Mouse (Mus musculus) lung, embryonic 16.5 days (tissue): Measurements from ENCODE around the gene Alpk1. TPM values are rescaled to one million over a fixed set of nuclear protein-coding genes. Genes with fewer than 3 reads are reported as not detected.

Experiments
- ATAC-seq: fragments of 200-750 bp; cut with Nextera tagmentation; 2 replicates; pipeline ENCODE4 v1.8.0; 2017; ENCODE audit warnings: low read depth, mild to moderate bottlenecking, moderate library complexity
- H3K27ac ChIP-seq: fragments of 300-500 bp; sonication (generic); 2 replicates; pipeline ENCODE4 v1.5.1; 2014; ENCODE audit warnings: mild to moderate bottlenecking, control low read depth, low read length
- H3K27me3 ChIP-seq: fragments of 300-500 bp; sonication (generic); 2 replicates; pipeline ENCODE4 v1.6.1; 2014; ENCODE audit warnings: low read depth, low read length, mixed read lengths; ENCODE audit not compliant: control insufficient read depth, insufficient read depth
- H3K36me3 ChIP-seq: fragments of 300-500 bp; sonication (generic); 2 replicates; pipeline ENCODE4 v1.6.1; 2014; ENCODE audit warnings: low read length; ENCODE audit not compliant: control insufficient read depth, insufficient read depth
- H3K4me1 ChIP-seq: fragments of 300-500 bp; sonication (generic); replicated peaks from 2 replicates; pipeline ENCODE4 v1.6.1; 2014; ENCODE audit warnings: low read length, mixed read lengths; ENCODE audit not compliant: control insufficient read depth, insufficient read depth
- H3K4me2 ChIP-seq: fragments of 300-500 bp; sonication (generic); 2 replicates; pipeline ENCODE4 v1.6.1; 2014; ENCODE audit warnings: low read depth, low read length, control low read depth
- H3K4me3 ChIP-seq: fragments of 300-500 bp; sonication (generic); 2 replicates; pipeline ENCODE4 v1.5.1; 2014; ENCODE audit warnings: mild to moderate bottlenecking, low read length, control low read depth
- H3K9ac ChIP-seq: fragments of 300-500 bp; sonication (generic); 2 replicates; pipeline ENCODE4 v1.6.1; 2014; ENCODE audit warnings: low read length, control low read depth
- H3K9me3 ChIP-seq: fragments of 300-500 bp; sonication (generic); 2 replicates; pipeline ENCODE4 v1.6.1; 2016; ENCODE audit warnings: low read length; ENCODE audit not compliant: control insufficient read depth
- WGBS: fragments of 180-500 bp; shearing (Covaris S2); extraction: QIAGEN DNeasy Blood & Tissue Kit; methylation state at CpG from one replicate; pipeline ENCODE4 v1.1.7; 2014; 5-methylcytosine and 5-hydroxymethylcytosine counted together
- polyA plus RNA-seq: library from polyadenylated mRNA; unstranded; fragments of >200 nt; fragmentation: Nextera tagmentation; extraction: Ambion mirVana; gene quantifications from 2 replicates; pipeline ENCODE4 v1.2.1, GENCODE M21; 2015

The Alpk1 gene
- polyA plus RNA-seq, 1 experiment from 2014 or later = 2.1 TPM

DNA sequence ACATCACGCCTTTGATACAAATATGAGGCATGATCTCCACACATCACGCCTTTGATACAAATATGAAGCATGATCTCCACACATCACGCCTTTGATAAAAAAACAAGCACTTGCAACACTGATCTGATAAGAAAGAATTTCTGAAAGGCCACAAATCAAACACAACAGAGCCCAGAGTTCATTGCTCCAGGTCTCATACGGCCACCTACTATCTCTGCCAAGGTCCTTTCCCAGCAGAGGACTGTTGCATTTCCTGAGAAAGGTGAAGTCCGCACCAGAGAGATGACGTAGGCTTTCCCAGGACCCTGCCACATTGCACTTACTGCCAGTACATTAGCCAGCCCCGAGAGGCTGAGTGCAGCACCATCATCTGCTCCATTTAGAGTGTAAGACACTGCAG is 28.8 kb upstream of the Alpk1 start:
- Histone ChIP-seq H3K27me3 (no peaks in the 10 kb centered on the region), H3K27ac (no peak overlapping the region), H3K4me1 (no peaks in the 10 kb centered on the region), H3K4me3 (no peak overlapping the region), H3K9ac (no peak overlapping the region), H3K4me2 (no peak overlapping the region), H3K9me3 (no peaks in the 10 kb centered on the region), H3K36me3 (peaks cover 23% of the 10 kb centered on the region)
- ATAC-seq = no peak
- 86% methylated on average over 7 of the region's 7 CpGs for WGBS

DNA sequence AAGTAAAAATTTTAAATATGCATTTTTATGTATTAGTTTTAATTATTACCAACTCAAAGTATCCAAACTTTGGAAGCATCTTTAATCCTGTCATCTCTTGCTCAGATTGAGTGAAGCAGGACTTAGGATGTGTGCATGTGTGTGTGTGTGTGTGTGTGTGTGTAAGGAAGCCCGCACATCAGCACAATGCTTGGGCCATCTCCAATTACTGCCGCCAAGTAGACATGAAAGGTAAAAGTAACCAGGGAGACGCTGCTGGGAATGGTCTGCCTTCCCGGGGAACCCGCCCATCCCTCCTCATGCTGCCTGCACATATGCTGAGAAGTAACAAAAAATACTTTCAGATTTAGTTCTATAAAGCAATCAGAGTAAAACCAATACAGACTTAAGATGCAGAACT is 27.5 kb upstream of the Alpk1 start:
- no peak for ATAC-seq
- H3K27me3 ChIP-seq = no peaks in the 10 kb centered on the region
- WGBS = 81% methylated on average over 5 of the region's 5 CpGs
- H3K9me3 ChIP-seq = no peaks in the 10 kb centered on the region
- no peak overlapping the region for H3K4me2 ChIP-seq
- no peaks in the 10 kb centered on the region for H3K4me1 ChIP-seq
- H3K27ac ChIP-seq = no peak overlapping the region
- no peak overlapping the region for H3K4me3 ChIP-seq
- peaks cover 16% of the 10 kb centered on the region for H3K36me3 ChIP-seq
- no peak overlapping the region for H3K9ac ChIP-seq

DNA sequence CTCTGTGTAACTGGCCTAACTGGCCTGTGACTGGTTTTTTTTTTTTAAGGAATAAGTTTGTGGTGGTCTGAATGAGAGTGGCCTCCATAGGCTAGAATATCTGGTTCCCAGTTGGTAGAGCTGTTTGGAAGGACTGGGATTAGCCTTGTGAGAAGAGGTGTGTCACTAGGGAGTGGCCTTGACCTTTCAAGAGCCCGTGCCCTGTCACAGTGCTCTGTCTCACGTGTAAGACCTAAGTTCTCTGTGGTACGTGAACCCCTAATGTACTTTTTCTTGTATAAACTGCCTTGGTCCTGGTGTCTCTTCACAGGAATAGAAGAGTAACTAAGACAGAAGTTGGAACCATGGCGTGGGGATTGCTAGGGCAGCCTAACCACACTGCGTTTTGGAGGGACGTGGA is 25.7 kb upstream of the Alpk1 start:
- no peak overlapping the region for H3K4me2 ChIP-seq

DNA sequence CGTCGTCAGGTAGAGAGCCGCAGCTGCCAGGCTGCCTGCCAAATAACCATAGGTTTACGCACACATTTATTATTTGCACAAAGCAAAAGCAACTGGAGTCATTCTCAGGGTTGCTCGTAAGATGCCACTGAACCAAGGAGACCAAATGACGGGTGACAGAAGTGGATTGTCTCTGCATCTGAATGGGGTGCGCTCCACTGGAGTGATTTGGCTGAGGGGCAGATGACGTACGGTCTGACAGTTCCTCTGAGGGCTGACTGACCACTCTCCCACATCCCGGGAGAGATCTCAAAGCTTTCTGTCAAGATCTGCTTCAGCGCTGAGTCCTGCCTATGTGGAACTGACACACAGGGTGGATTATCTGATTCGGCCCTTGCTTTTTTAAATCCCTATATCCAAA is 24.7 kb upstream of the Alpk1 start:
- Histone ChIP-seq H3K4me2 (no peak overlapping the region), H3K27ac (no peak overlapping the region), H3K36me3 (peaks cover 9% of the 10 kb centered on the region; the same call in 1 of the 2 replicates), H3K27me3 (no peaks in the 10 kb centered on the region), H3K4me3 (no peak overlapping the region), H3K4me1 (no peaks in the 10 kb centered on the region), H3K9ac (no peak overlapping the region), H3K9me3 (no peaks in the 10 kb centered on the region)
- WGBS = 79% methylated on average over 12 of the region's 12 CpGs
- ATAC-seq = no peak

More for the DNA sequence above, 25.7 kb upstream of the Alpk1 start:
- Histone ChIP-seq H3K4me1 (no peaks in the 10 kb centered on the region), H3K4me3 (no peak overlapping the region), H3K27ac (no peak overlapping the region), H3K27me3 (no peaks in the 10 kb centered on the region), H3K36me3 (peaks cover 9% of the 10 kb centered on the region; the same call in 1 of the 2 replicates), H3K9me3 (no peaks in the 10 kb centered on the region), H3K9ac (no peak overlapping the region)
- WGBS = 89% methylated on average over 6 of the region's 6 CpGs
- ATAC-seq = no peak

DNA sequence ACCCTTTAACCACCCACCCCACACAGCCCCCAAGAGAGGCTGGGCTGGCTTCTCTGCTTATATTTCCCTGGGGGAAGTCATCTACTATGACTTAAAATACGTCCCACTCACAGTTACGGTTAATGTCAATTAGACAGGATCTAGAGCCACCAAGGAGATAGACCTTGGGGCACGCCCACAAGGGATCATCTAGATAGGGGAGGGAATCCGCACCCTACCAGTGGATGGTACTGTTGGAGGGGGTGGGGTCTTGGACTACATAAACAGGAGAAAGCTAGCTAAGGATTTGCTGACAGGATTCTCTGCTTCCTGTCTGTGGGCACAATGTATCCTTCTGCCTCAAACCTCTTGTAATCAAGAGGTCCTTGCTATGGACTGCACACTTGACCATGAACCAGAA is 24.1 kb upstream of the Alpk1 start:
- no peaks in the 10 kb centered on the region for H3K27me3 ChIP-seq
- H3K36me3 ChIP-seq = peaks cover 9% of the 10 kb centered on the region; the same call in 1 of the 2 replicates
- WGBS = 76% methylated on average over 4 of the region's 4 CpGs
- H3K4me2 ChIP-seq = no peak overlapping the region
- ATAC-seq = no peak
- no peak overlapping the region for H3K9ac ChIP-seq
- H3K4me3 ChIP-seq = no peak overlapping the region
- no peaks in the 10 kb centered on the region for H3K9me3 ChIP-seq
- no peak overlapping the region for H3K27ac ChIP-seq
- H3K4me1 ChIP-seq = no peaks in the 10 kb centered on the region

DNA sequence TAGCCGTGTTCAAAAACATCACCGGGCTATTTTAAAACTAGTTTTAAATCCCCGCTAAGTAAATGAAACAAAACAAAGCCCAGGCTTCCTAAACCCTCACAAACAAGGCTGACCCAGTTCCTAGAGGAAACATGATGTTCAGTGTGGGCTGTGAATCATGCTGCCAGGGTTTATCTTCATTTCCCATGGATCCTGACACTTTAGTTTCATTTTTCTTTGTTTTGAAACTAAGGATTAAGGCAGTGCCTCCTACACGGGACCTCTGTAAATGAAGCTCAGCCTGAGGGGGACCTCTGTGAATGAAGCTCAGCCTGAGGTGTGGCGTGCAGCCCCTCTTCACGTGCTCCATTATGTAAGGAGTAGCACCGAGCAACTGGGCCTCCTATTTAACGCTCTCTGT is 22.5 kb upstream of the Alpk1 start:
- H3K4me3 ChIP-seq = no peak overlapping the region
- no peaks in the 10 kb centered on the region for H3K4me1 ChIP-seq
- H3K36me3 ChIP-seq = no peaks in the 10 kb centered on the region; the same call in 1 of the 2 replicates
- H3K9me3 ChIP-seq = no peaks in the 10 kb centered on the region
- no peak overlapping the region for H3K4me2 ChIP-seq
- H3K9ac ChIP-seq = no peak overlapping the region
- ATAC-seq = no peak
- H3K27ac ChIP-seq = no peak overlapping the region
- 47% methylated on average over 8 of the region's 8 CpGs for WGBS
- H3K27me3 ChIP-seq = no peaks in the 10 kb centered on the region

DNA sequence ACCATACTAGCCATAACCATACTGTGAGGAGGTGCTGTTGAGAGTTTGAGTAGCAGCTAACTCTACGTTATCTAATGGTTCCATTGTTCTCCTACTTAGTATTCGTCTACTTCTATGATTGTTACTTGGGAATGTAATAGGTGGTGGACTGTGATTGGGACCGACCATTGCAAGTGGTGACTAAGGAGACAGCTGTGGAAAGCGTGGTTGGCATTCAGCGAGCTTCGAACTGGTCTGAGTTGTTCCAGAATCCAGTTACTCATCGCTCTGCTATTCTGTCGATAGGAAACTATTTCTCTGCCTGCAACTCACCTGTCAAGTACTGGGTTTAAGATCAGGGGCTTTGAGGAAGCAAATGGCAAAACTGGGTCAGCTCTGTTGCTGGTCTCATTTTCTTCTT is 20.8 kb upstream of the Alpk1 start:
- no peak for ATAC-seq
- Histone ChIP-seq H3K9ac (no peak overlapping the region), H3K27ac (no peak overlapping the region), H3K9me3 (no peaks in the 10 kb centered on the region), H3K27me3 (no peaks in the 10 kb centered on the region), H3K36me3 (no peaks in the 10 kb centered on the region; the same call in 1 of the 2 replicates), H3K4me1 (no peaks in the 10 kb centered on the region), H3K4me2 (no peak overlapping the region), H3K4me3 (no peak overlapping the region)
- WGBS = 89% methylated on average over 8 of the region's 8 CpGs

DNA sequence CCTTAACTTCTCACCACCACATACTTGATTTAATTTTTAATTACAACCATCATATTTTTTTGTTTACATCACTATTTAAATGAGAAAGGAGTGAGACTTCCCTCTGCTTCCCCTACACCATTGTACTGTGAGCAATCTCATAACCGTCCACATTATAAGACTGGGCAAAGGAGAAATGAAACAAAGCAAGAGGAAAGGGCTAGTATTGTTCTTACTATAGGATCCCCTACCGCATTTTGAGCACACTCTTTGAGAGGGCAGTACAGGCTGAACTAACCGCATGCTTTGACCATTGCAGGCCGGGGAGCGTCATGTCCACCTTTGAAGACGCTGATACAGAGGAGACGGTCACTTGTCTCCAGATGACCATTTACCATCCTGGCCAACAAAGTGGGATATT is 15.9 kb upstream of the Alpk1 start:
- no peaks in the 10 kb centered on the region for H3K27me3 ChIP-seq
- no peak overlapping the region for H3K4me3 ChIP-seq
- H3K27ac ChIP-seq = no peak overlapping the region
- H3K9me3 ChIP-seq = peaks cover 2% of the 10 kb centered on the region; the same call in 1 of the 2 replicates
- peaks cover 1% of the 10 kb centered on the region for H3K4me1 ChIP-seq
- WGBS = 95% methylated on average over 7 of the region's 7 CpGs
- no peaks in the 10 kb centered on the region for H3K36me3 ChIP-seq
- H3K9ac ChIP-seq = no peak overlapping the region
- H3K4me2 ChIP-seq = no peak overlapping the region
- no peak for ATAC-seq

DNA sequence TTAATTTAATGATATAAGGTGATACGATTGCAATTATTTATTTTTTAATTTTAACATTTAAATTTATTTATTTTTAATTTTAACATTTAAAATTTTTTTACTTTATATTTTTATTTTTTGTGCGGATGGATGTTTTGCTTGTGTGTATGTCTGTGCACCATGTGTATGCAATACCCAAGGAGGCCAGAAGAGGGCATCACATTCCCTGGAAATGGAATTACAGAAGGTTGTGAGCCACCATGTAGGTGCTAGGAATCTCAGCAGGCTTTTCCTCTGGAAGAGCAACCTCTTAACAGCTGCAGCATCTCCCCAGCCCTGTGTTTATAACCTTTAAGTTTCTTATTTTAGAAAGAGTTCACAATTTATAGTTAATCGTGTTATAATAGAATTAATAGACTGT is 15.4 kb upstream of the Alpk1 start:
- H3K4me3 ChIP-seq = no peak overlapping the region
- H3K4me2 ChIP-seq = no peak overlapping the region
- peaks cover 2% of the 10 kb centered on the region; the same call in 1 of the 2 replicates for H3K9me3 ChIP-seq
- no peaks in the 10 kb centered on the region for H3K36me3 ChIP-seq
- H3K9ac ChIP-seq = no peak overlapping the region
- 93% methylated on average over 3 of the region's 3 CpGs for WGBS
- H3K4me1 ChIP-seq = peaks cover 6% of the 10 kb centered on the region
- no peaks in the 10 kb centered on the region for H3K27me3 ChIP-seq
- ATAC-seq = no peak
- no peak overlapping the region for H3K27ac ChIP-seq

DNA sequence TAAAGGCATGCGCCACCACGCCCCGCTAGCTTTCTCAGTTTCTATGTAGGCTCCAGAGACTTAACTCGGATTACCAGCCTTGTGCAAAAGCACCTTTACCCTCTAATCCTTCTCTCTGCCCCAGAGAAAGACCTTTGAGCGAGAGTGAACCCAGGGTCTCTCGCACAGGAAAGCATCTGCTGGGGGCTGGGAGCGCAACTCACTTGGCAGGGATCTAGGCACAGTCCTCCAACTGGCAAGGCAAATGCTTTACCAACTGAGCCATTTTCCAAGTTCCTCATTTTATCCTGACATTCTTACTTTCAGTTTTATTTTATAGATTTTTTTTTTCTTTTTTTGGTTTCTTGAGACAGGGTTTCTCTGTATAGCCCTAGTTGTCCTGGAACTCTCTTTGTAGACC is 12.7 kb upstream of the Alpk1 start:
- H3K4me1 ChIP-seq = peaks cover 6% of the 10 kb centered on the region
- H3K4me2 ChIP-seq = no peak overlapping the region
- H3K4me3 ChIP-seq = no peak overlapping the region
- ATAC-seq = no peak
- no peaks in the 10 kb centered on the region for H3K36me3 ChIP-seq
- H3K27me3 ChIP-seq = peaks cover 8% of the 10 kb centered on the region; the same call in 1 of the 2 replicates
- 82% methylated on average over 7 of the region's 7 CpGs for WGBS
- no peak overlapping the region for H3K27ac ChIP-seq
- H3K9me3 ChIP-seq = peaks cover 2% of the 10 kb centered on the region; the same call in 1 of the 2 replicates
- H3K9ac ChIP-seq = no peak overlapping the region
